Mouse (Mus musculus) liver, adult 2 months (tissue): ENCODE measurements around the gene Slc12a7. TPM values are rescaled to one million over a fixed set of nuclear protein-coding genes. Genes with fewer than 3 reads are reported as not detected.
"Not testable (repeated sequence)": the region's sequence is repeated elsewhere in the genome, so short reads cannot be mapped to it uniquely, and the experiment has no call there.

Source experiments
- DNase-seq: peaks from one replicate; pipeline ENCODE4 v3.0.0-alpha.2; 2011; ENCODE audit warnings: low read depth, low spot score; ENCODE audit errors: extremely low read depth
- H3K27ac ChIP-seq: fragments of 200-500 bp; replicated peaks from 2 replicates; pipeline ENCODE4 v1.5.1; 2012; ENCODE audit warnings: low read depth, mild to moderate bottlenecking, control low read depth, inconsistent platforms, low read length; ENCODE audit not compliant: insufficient read depth
- H3K27me3 ChIP-seq: fragments of 200-500 bp; 2 replicates; pipeline ENCODE4 v1.6.1; 2012; ENCODE audit warnings: mild to moderate bottlenecking, moderate library complexity, low read length, inconsistent platforms; ENCODE audit not compliant: control insufficient read depth, insufficient read depth
- H3K36me3 ChIP-seq: fragments of 200-500 bp; 2 replicates; pipeline ENCODE4 v1.6.1; 2012; ENCODE audit warnings: low read length, inconsistent platforms; ENCODE audit not compliant: control insufficient read depth, insufficient read depth
- H3K4me1 ChIP-seq: fragments of 200-500 bp; 2 replicates; pipeline ENCODE4 v1.6.1; 2011; ENCODE audit warnings: low read length; ENCODE audit not compliant: control insufficient read depth, insufficient read depth
- H3K4me3 ChIP-seq: fragments of 200-500 bp; 2 replicates; pipeline ENCODE4 v1.5.1; 2011; ENCODE audit warnings: low read depth, mild to moderate bottlenecking, control low read depth, low read length, moderate library complexity; ENCODE audit not compliant: insufficient read depth
- H3K79me2 ChIP-seq: fragments of 200-500 bp; 2 replicates; pipeline ENCODE4 v1.6.1; 2012; ENCODE audit warnings: inconsistent platforms, mild to moderate bottlenecking, low read length, moderate library complexity; ENCODE audit not compliant: control insufficient read depth, insufficient read depth
- H3K9ac ChIP-seq: fragments of 200-500 bp; 2 replicates; pipeline ENCODE4 v1.6.1; 2012; ENCODE audit warnings: low read depth, mild to moderate bottlenecking, control low read depth, inconsistent platforms, low read length
- CTCF ChIP-seq: fragments of 200-500 bp; IDR thresholded peaks from 2 replicates; pipeline ENCODE4 v1.5.1; 2011; ENCODE audit warnings: low read depth, low read length, control low read depth
- POLR2A ChIP-seq: fragments of 200-500 bp; IDR thresholded peaks from 2 replicates; pipeline ENCODE4 v1.6.1; 2011; ENCODE audit warnings: low read length, control low read depth; ENCODE audit not compliant: insufficient read depth; ENCODE audit errors: extremely low read depth
- WGBS: fragments of 180-500 bp; shearing (Covaris S2); methylation state at CpG from one replicate; pipeline ENCODE4 v1.1.7; 2018; 5-methylcytosine and 5-hydroxymethylcytosine counted together
- polyA plus RNA-seq: library from polyadenylated mRNA; depleted of rRNA; stranded (reverse); fragments of >200 nt; gene quantifications from 2 replicates; pipeline ENCODE4 v1.2.3, GENCODE M21; 2012
- total RNA-seq: library from RNA; depleted of rRNA; stranded (reverse); fragments of >200 nt; gene quantifications from 2 replicates; pipeline ENCODE4 v1.2.3, GENCODE M21; 2014

Gene Slc12a7
- total and polyA plus RNA-seq, 2 experiments = 38.0 to 91.0 TPM

DNA sequence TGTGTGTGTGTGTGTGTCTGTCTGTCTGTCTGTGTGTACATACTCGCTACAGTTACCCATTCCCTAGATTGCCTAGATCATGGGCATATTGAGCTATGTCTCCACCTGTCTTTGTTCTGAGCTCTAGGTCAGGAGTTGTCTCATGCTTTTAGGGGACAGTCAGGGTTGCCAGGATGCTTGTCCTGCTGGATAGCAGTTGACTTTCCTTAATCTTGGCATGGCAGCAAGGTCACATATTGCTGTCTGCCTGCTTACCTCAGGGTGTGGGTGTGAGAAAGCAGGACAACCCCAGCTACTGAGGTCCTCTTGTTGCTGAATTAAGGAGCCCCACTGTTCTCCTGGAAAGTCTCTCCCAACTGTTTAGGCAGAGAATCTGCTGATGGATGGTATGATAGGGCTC lies 1.5 kb downstream of the Slc12a7 start:
- H3K27me3 ChIP-seq = no peaks in the 10 kb centered on the region
- H3K36me3 ChIP-seq = no peaks in the 10 kb centered on the region
- peaks cover 3% of the 10 kb centered on the region; the same call in 1 of the 2 replicates for H3K79me2 ChIP-seq
- peak; percentile 66 for DNase-seq
- H3K4me1 ChIP-seq = peaks cover 27% of the 10 kb centered on the region
- H3K27ac ChIP-seq = no peak overlapping the region; the same call in 1 of the 2 replicates
- H3K9ac ChIP-seq = no peak overlapping the region
- WGBS = 17% methylated on average over 1 of the region's 1 CpGs
- no peak overlapping the region for H3K4me3 ChIP-seq
- TF ChIP-seq CTCF (no peak), POLR2A (no peak)

DNA sequence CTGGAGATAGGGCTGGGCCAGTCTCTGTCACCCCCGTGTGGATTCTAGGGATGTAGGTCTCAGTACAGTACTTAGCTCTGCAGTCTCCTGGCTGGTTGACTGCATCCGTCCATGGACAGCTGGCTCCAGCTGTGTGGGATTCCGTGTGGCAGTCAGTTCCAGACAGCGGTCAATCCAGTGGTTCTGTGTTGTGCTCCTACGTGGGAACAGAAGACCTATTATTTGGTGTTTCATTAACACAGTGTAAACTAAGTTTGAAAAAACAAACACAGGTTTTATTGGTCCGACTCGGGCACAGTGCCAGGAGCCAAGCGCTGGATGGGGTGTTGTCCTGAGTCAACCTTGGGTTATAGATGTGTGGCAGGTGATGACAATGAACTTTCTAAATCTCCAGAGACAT lies 2.4 kb downstream of the Slc12a7 start:
- peaks cover 3% of the 10 kb centered on the region; the same call in 1 of the 2 replicates for H3K79me2 ChIP-seq
- H3K36me3 ChIP-seq = no peaks in the 10 kb centered on the region
- no peak overlapping the region for H3K4me3 ChIP-seq
- H3K9ac ChIP-seq = no peak overlapping the region
- H3K27me3 ChIP-seq = no peaks in the 10 kb centered on the region
- WGBS = 26% methylated on average over 8 of the region's 8 CpGs
- TF ChIP-seq CTCF (no peak), POLR2A (0 out of 2 replicates have a peak, but pooled peaks have one; percentile 12)
- H3K27ac ChIP-seq = peak overlapping the region; percentile 62
- peak; percentile 94 for DNase-seq
- peaks cover 27% of the 10 kb centered on the region for H3K4me1 ChIP-seq

DNA sequence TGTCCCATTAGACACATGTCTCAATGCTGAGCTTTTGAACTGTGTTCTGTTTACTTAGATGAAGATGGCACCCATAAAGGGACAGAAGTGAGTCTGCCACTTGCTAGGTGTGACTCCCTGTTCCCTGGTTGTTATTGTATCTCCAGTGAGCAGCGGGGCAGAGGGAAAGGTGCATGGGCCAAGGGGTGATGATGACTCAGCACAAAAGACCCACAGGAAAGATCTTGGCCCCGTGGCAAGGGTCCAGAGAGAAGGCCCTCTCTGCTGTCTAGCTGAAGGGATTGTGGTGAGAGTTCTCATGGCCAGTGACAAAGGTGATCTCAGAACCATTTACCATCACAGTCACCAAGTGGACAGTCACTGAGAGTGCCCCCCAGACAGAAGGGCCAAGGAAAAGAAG lies 3.0 kb downstream of the Slc12a7 start:
- H3K36me3 ChIP-seq = no peaks in the 10 kb centered on the region
- peak; percentile 80 for DNase-seq
- no peaks in the 10 kb centered on the region for H3K27me3 ChIP-seq
- H3K4me3 ChIP-seq = no peak overlapping the region
- TF ChIP-seq CTCF (no peak), POLR2A (no peak)
- H3K9ac ChIP-seq = no peak overlapping the region
- H3K79me2 ChIP-seq = peaks cover 3% of the 10 kb centered on the region; the same call in 1 of the 2 replicates
- peaks cover 27% of the 10 kb centered on the region for H3K4me1 ChIP-seq
- peak overlapping the region; percentile 46; the same call in 1 of the 2 replicates for H3K27ac ChIP-seq
- 37% methylated on average over 2 of the region's 2 CpGs for WGBS

DNA sequence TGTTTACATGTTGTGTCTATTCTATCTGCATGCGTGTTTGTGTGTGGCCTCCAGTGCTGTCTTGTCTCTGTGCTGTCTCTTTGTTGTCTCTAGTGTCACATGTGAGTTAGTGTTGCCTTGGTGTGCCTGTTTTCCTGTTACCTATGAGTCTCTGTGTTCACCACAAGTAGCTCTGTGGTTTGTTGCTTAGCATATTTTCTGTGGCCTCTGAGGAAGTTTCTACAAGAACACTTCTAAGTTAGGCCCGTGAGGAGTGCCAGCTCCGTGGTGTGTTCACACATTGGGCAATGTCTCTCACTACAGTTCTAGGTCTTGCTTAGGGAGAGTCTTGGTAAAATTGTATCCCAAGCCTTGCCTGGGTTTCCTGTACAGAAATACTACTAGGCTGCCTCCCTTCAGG lies 4.0 kb downstream of the Slc12a7 start:
- WGBS = 73% methylated on average over 3 of the region's 3 CpGs

DNA sequence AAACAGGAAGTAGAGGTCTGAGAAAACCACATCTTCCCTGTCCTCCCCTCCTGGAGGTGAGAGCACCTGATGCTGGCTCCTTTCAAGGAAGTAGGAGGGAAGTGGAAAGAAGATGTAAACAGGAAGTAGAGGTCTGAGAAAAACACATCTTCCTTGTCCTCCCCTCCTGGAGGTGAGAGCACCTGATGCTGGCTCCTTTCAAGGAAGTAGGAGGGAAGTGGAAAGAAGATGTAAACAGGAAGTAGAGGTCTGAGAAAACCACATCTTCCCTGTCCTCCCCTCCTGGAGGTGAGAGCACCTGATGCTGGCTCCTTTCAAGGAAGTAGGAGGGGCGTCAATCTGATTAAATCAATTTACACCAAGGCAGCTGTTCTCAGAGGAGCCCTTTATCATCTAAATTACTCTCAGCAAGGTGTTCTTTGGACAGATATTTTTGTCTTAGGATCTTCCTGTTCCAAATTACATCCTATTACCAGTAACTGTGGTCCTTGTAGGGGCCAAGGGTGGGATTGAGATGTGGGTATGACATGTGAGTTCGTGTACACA lies 7.6 kb downstream of the Slc12a7 start:
- not testable (repeated sequence) for H3K27ac ChIP-seq, DNase-seq
- 65% methylated on average over 2 of the region's 2 CpGs for WGBS

More for the DNA sequence above, 4.0 kb downstream of the Slc12a7 start:
- DNase-seq = peak; percentile 16
- peaks cover 3% of the 10 kb centered on the region; the same call in 1 of the 2 replicates for H3K79me2 ChIP-seq
- H3K27me3 ChIP-seq = no peaks in the 10 kb centered on the region
- H3K9ac ChIP-seq = no peak overlapping the region
- no peak overlapping the region for H3K27ac ChIP-seq
- peaks cover 27% of the 10 kb centered on the region for H3K4me1 ChIP-seq
- no peak overlapping the region for H3K4me3 ChIP-seq
- no peaks in the 10 kb centered on the region for H3K36me3 ChIP-seq
- TF ChIP-seq CTCF (no peak), POLR2A (no peak)

DNA sequence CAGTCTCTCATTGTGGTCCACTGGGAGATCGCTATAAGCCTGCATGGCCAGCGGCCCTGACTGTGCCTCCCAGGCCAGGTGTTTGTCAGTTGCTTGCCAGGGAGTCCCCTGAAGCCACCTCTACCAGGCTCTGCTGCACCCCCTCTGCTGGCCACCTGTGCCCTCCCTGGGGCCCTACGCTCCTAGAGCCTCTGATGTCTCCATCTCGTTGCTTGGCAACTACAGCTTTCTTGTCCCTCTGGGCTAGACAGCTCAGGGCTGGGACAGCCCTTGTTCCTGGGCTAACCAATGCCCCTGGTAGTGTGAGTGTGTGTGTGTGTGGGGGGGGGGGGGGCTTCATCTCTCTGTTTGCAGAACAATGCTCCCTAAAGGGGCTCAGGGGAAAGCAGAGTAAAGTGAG lies 10.1 kb downstream of the Slc12a7 start:
- WGBS = 93% methylated on average over 4 of the region's 4 CpGs

More for the DNA sequence above, 7.6 kb downstream of the Slc12a7 start:
- H3K27me3 ChIP-seq, H3K9ac ChIP-seq, H3K4me3 ChIP-seq, H3K4me1 ChIP-seq, H3K36me3 ChIP-seq, H3K79me2 ChIP-seq: not testable (repeated sequence)

More for the DNA sequence above, 10.1 kb downstream of the Slc12a7 start:
- DNase-seq = no peak
- no peak for TF ChIP-seq POLR2A
- no peak for TF ChIP-seq CTCF
- H3K36me3 ChIP-seq = no peaks in the 10 kb centered on the region
- H3K79me2 ChIP-seq = no peaks in the 10 kb centered on the region
- no peaks in the 10 kb centered on the region for H3K4me1 ChIP-seq
- no peak overlapping the region for H3K9ac ChIP-seq
- H3K27ac ChIP-seq = no peak overlapping the region
- no peaks in the 10 kb centered on the region for H3K27me3 ChIP-seq
- H3K4me3 ChIP-seq = no peak overlapping the region
